Mouse (Mus musculus) kidney, embryonic 16.5 days (tissue): Measurements from ENCODE around the gene Epb41l3. TPM values are rescaled to one million over a fixed set of nuclear protein-coding genes. Genes with fewer than 3 reads are reported as not detected.

Experiments used
- ATAC-seq: fragments of 200-750 bp; cut with Nextera tagmentation; 2 replicates; pipeline ENCODE4 v1.8.0; 2017; ENCODE audit warnings: moderate TSS enrichment; ENCODE audit not compliant: low FRiP score, low TSS enrichment
- H3K27ac ChIP-seq: fragments of 300-500 bp; sonication (generic); 2 replicates; pipeline ENCODE4 v1.5.1; 2014; ENCODE audit warnings: low read length
- H3K27me3 ChIP-seq: fragments of 300-500 bp; sonication (generic); 2 replicates; pipeline ENCODE4 v1.6.1; 2014; ENCODE audit warnings: low read length, control low read depth, mixed read lengths; ENCODE audit not compliant: insufficient read depth
- H3K36me3 ChIP-seq: fragments of 300-500 bp; sonication (generic); 2 replicates; pipeline ENCODE4 v1.6.1; 2014; ENCODE audit warnings: low read length, control low read depth, mixed read lengths; ENCODE audit not compliant: insufficient read depth
- H3K4me1 ChIP-seq: fragments of 300-500 bp; sonication (generic); 2 replicates; pipeline ENCODE4 v1.6.1; 2014; ENCODE audit warnings: low read length, control low read depth, mixed read lengths; ENCODE audit not compliant: insufficient read depth
- H3K4me2 ChIP-seq: fragments of 300-500 bp; sonication (generic); replicated peaks from 2 replicates; pipeline ENCODE4 v1.6.1; 2014; ENCODE audit warnings: low read depth, low read length
- H3K4me3 ChIP-seq: fragments of 300-500 bp; sonication (generic); 2 replicates; pipeline ENCODE4 v1.5.1; 2014; ENCODE audit warnings: mild to moderate bottlenecking, low read length
- H3K9ac ChIP-seq: fragments of 300-500 bp; sonication (generic); replicated peaks from 2 replicates; pipeline ENCODE4 v1.6.1; 2014; ENCODE audit warnings: low read length
- H3K9me3 ChIP-seq: fragments of 300-500 bp; sonication (generic); 2 replicates; pipeline ENCODE4 v1.6.1; 2016; ENCODE audit warnings: low read length, control low read depth
- WGBS: fragments of 180-500 bp; shearing (Covaris S2); extraction: QIAGEN DNeasy Blood & Tissue Kit; methylation state at CpG from one replicate; pipeline ENCODE4 v1.1.7; 2014; 5-methylcytosine and 5-hydroxymethylcytosine counted together
- polyA plus RNA-seq: library from polyadenylated mRNA; unstranded; fragments of >200 nt; fragmentation: Nextera tagmentation; extraction: Ambion mirVana; gene quantifications from 2 replicates; pipeline ENCODE4 v1.2.1, GENCODE M21; 2015

Epb41l3 gene
- polyA plus RNA-seq, 1 experiment from 2014 or later: 27.4 TPM

- H3K36me3 ChIP-seq: no peaks in the 10 kb centered on the region
- no peak overlapping the region for H3K9ac ChIP-seq
- H3K4me1 ChIP-seq: no peaks in the 10 kb centered on the region
- no peak overlapping the region for H3K4me2 ChIP-seq
- 36% methylated on average over 10 of the region's 10 CpGs for WGBS
- H3K27ac ChIP-seq: no peak overlapping the region
- H3K27me3 ChIP-seq: no peaks in the 10 kb centered on the region
- ATAC-seq: no peak
- no peak overlapping the region for H3K4me3 ChIP-seq
- no peaks in the 10 kb centered on the region for H3K9me3 ChIP-seq
These were observed 146.6 kb downstream of the Epb41l3 start for GRCm38 (mm10) chr17:69221966-69222692.

- 87% methylated on average over 7 of the region's 7 CpGs for WGBS
- no peak overlapping the region for H3K4me3 ChIP-seq
- no peak overlapping the region for H3K27ac ChIP-seq
- H3K9me3 ChIP-seq: no peaks in the 10 kb centered on the region
- H3K36me3 ChIP-seq: no peaks in the 10 kb centered on the region
- H3K4me2 ChIP-seq: no peak overlapping the region
- no peaks in the 10 kb centered on the region for H3K27me3 ChIP-seq
- no peak for ATAC-seq
- no peak overlapping the region for H3K9ac ChIP-seq
- no peaks in the 10 kb centered on the region for H3K4me1 ChIP-seq
These were observed 150.5 kb downstream of the Epb41l3 start for GRCm38 (mm10) chr17:69225996-69226395.

- ATAC-seq: no peak
- Histone ChIP-seq H3K4me1 (no peaks in the 10 kb centered on the region), H3K9ac (no peak overlapping the region), H3K36me3 (no peaks in the 10 kb centered on the region), H3K27ac (no peak overlapping the region), H3K9me3 (no peaks in the 10 kb centered on the region), H3K27me3 (no peaks in the 10 kb centered on the region), H3K4me3 (no peak overlapping the region), H3K4me2 (no peak overlapping the region)
- WGBS: 66% methylated on average over 9 of the region's 9 CpGs
These were observed 152.0 kb downstream of the Epb41l3 start for GRCm38 (mm10) chr17:69227426-69228014.

GRCm38 (mm10) chr17:69229451-69229850 is 154.0 kb downstream of the Epb41l3 start:
- no peaks in the 10 kb centered on the region for H3K9me3 ChIP-seq
- no peaks in the 10 kb centered on the region for H3K4me1 ChIP-seq
- H3K27ac ChIP-seq: no peak overlapping the region
- 78% methylated on average over 5 of the region's 5 CpGs for WGBS
- H3K36me3 ChIP-seq: no peaks in the 10 kb centered on the region
- no peaks in the 10 kb centered on the region for H3K27me3 ChIP-seq
- no peak overlapping the region for H3K4me3 ChIP-seq
- no peak for ATAC-seq
- no peak overlapping the region for H3K9ac ChIP-seq
- H3K4me2 ChIP-seq: no peak overlapping the region

- no peaks in the 10 kb centered on the region for H3K36me3 ChIP-seq
- ATAC-seq: no peak
- no peak overlapping the region for H3K9ac ChIP-seq
- H3K4me3 ChIP-seq: no peak overlapping the region
- 74% methylated on average over 6 of the region's 6 CpGs for WGBS
- H3K9me3 ChIP-seq: no peaks in the 10 kb centered on the region
- no peak overlapping the region for H3K27ac ChIP-seq
- H3K27me3 ChIP-seq: no peaks in the 10 kb centered on the region
- H3K4me2 ChIP-seq: no peak overlapping the region
- no peaks in the 10 kb centered on the region for H3K4me1 ChIP-seq
These were observed 154.7 kb downstream of the Epb41l3 start for GRCm38 (mm10) chr17:69230131-69230621.

GRCm38 (mm10) chr17:69231360-69231759 is 155.9 kb downstream of the Epb41l3 start:
- no peak overlapping the region for H3K27ac ChIP-seq
- no peak overlapping the region for H3K4me3 ChIP-seq
- H3K36me3 ChIP-seq: no peaks in the 10 kb centered on the region
- H3K4me1 ChIP-seq: no peaks in the 10 kb centered on the region
- no peak overlapping the region for H3K9ac ChIP-seq
- no peaks in the 10 kb centered on the region for H3K9me3 ChIP-seq
- no peak overlapping the region for H3K4me2 ChIP-seq
- ATAC-seq: no peak
- WGBS: 90% methylated on average over 5 of the region's 5 CpGs
- no peaks in the 10 kb centered on the region for H3K27me3 ChIP-seq

GRCm38 (mm10) chr17:69237172-69237571 is 161.7 kb downstream of the Epb41l3 start:
- Histone ChIP-seq H3K4me1 (no peaks in the 10 kb centered on the region), H3K4me3 (no peak overlapping the region), H3K36me3 (no peaks in the 10 kb centered on the region), H3K9me3 (no peaks in the 10 kb centered on the region), H3K27ac (no peak overlapping the region), H3K9ac (no peak overlapping the region), H3K4me2 (no peak overlapping the region), H3K27me3 (no peaks in the 10 kb centered on the region)
- 0 out of 2 replicates have a peak, but pooled peaks have one; percentile 23 for ATAC-seq
- 96% methylated on average over 3 of the region's 3 CpGs for WGBS

- no peak overlapping the region for H3K27ac ChIP-seq
- no peak overlapping the region for H3K4me2 ChIP-seq
- no peaks in the 10 kb centered on the region for H3K9me3 ChIP-seq
- no peak for ATAC-seq
- H3K9ac ChIP-seq: no peak overlapping the region
- H3K27me3 ChIP-seq: no peaks in the 10 kb centered on the region
- 91% methylated on average over 4 of the region's 4 CpGs for WGBS
- no peaks in the 10 kb centered on the region for H3K4me1 ChIP-seq
- no peak overlapping the region for H3K4me3 ChIP-seq
- no peaks in the 10 kb centered on the region for H3K36me3 ChIP-seq
These were observed 163.4 kb downstream of the Epb41l3 start for GRCm38 (mm10) chr17:69238810-69239373.

GRCm38 (mm10) chr17:69239423-69239822 is 163.9 kb downstream of the Epb41l3 start:
- H3K4me1 ChIP-seq: no peaks in the 10 kb centered on the region
- H3K4me2 ChIP-seq: no peak overlapping the region
- no peak overlapping the region for H3K4me3 ChIP-seq
- H3K36me3 ChIP-seq: no peaks in the 10 kb centered on the region
- no peaks in the 10 kb centered on the region for H3K9me3 ChIP-seq
- WGBS: 79% methylated on average over 6 of the region's 6 CpGs
- H3K27ac ChIP-seq: no peak overlapping the region
- no peaks in the 10 kb centered on the region for H3K27me3 ChIP-seq
- no peak overlapping the region for H3K9ac ChIP-seq
- no peak for ATAC-seq

GRCm38 (mm10) chr17:69255834-69256233 is 180.4 kb downstream of the Epb41l3 start:
- no peak for ATAC-seq
- H3K27me3 ChIP-seq: no peaks in the 10 kb centered on the region

More at GRCm38 (mm10) chr17:69255834-69256233, 180.4 kb downstream of the Epb41l3 start:
- Histone ChIP-seq H3K9me3 (no peaks in the 10 kb centered on the region), H3K4me2 (no peak overlapping the region), H3K4me1 (no peaks in the 10 kb centered on the region), H3K9ac (no peak overlapping the region), H3K4me3 (no peak overlapping the region), H3K36me3 (no peaks in the 10 kb centered on the region), H3K27ac (no peak overlapping the region)
- 41% methylated on average over 9 of the region's 9 CpGs for WGBS
